Mouse (Mus musculus) neural tube, embryonic 14.5 days (tissue): ENCODE results near the gene Gm14597. TPM values are rescaled to one million over a fixed set of nuclear protein-coding genes. Genes with fewer than 3 reads are reported as not detected.
"Not testable (repeated sequence)": the region's sequence is repeated elsewhere in the genome, so short reads cannot be mapped to it uniquely, and the experiment has no call there.

Experiments
- ATAC-seq: fragments of 200-750 bp; cut with Nextera tagmentation; 2 replicates; pipeline ENCODE4 v1.8.0; 2017; ENCODE audit warnings: low read depth, mild to moderate bottlenecking, moderate TSS enrichment, moderate library complexity
- H3K27ac ChIP-seq: fragments of 300-500 bp; sonication (generic); 2 replicates; pipeline ENCODE4 v1.5.1; 2014; ENCODE audit warnings: low read depth, mild to moderate bottlenecking, control low read depth, low read length, moderate library complexity, mixed read lengths
- H3K27me3 ChIP-seq: fragments of 300-500 bp; sonication (generic); 2 replicates; pipeline ENCODE4 v1.6.1; 2014; ENCODE audit warnings: low read length; ENCODE audit not compliant: control insufficient read depth, insufficient read depth
- H3K36me3 ChIP-seq: fragments of 300-500 bp; sonication (generic); 2 replicates; pipeline ENCODE4 v1.6.1; 2014; ENCODE audit warnings: low read length, mixed read lengths; ENCODE audit not compliant: control insufficient read depth, insufficient read depth
- H3K4me1 ChIP-seq: fragments of 300-500 bp; sonication (generic); 2 replicates; pipeline ENCODE4 v1.6.1; 2014; ENCODE audit warnings: low read length; ENCODE audit not compliant: control insufficient read depth, insufficient read depth
- H3K4me2 ChIP-seq: fragments of 300-500 bp; sonication (generic); 2 replicates; pipeline ENCODE4 v1.6.1; 2014; ENCODE audit warnings: mild to moderate bottlenecking, low read depth, low read length, control low read depth
- H3K4me3 ChIP-seq: fragments of 300-500 bp; sonication (generic); 2 replicates; pipeline ENCODE4 v1.5.1; 2014; ENCODE audit warnings: low read depth, low read length, control low read depth, mixed read lengths
- H3K9ac ChIP-seq: fragments of 300-500 bp; sonication (generic); replicated peaks from 2 replicates; pipeline ENCODE4 v1.6.1; 2014; ENCODE audit warnings: low read depth, mild to moderate bottlenecking, control low read depth, low read length, mixed read lengths
- H3K9me3 ChIP-seq: fragments of 300-500 bp; sonication (generic); 2 replicates; pipeline ENCODE4 v1.6.1; 2016; ENCODE audit warnings: low read length; ENCODE audit not compliant: control insufficient read depth
- WGBS: fragments of 180-500 bp; shearing (Covaris S2); extraction: QIAGEN DNeasy Blood & Tissue Kit; methylation state at CpG from one replicate; pipeline ENCODE4 v1.1.7; 2014; 5-methylcytosine and 5-hydroxymethylcytosine counted together
- polyA plus RNA-seq: library from polyadenylated mRNA; unstranded; fragments of >200 nt; fragmentation: Nextera tagmentation; extraction: Ambion mirVana; gene quantifications from 2 replicates; pipeline ENCODE4 v1.2.1, GENCODE M21; 2014

Gm14597 gene
- polyA plus RNA-seq = 0.59 TPM in 1 of 2 replicates, not detected in the other

DNA sequence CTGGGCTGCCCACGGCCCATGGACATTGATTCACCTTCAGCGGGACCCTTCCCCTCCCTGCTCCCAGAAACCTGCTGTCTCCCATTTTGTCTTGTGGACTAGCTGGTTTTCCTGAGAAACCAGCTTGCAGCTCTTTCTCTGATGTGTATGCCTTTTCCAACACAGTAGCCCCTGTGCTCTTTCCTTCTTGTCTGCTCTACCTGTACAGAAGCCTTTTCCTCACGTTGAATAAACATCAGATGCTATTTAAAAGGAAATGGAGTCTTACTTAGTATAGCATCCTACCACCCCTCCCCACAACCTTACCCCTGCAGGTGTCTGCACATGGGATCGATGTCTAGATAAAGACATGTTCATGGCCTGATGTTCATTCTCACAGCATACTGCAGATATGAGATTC lies at the start of gene Gm14597:
Gm14597 (minus strand) TSS at position 101 of the 400 bp plus-strand sequence.
- not testable (repeated sequence) for ATAC-seq, H3K27me3 ChIP-seq, H3K36me3 ChIP-seq, H3K4me1 ChIP-seq, H3K9me3 ChIP-seq
- peak within 1 kb of the TSS; percentile 44 for H3K4me3 ChIP-seq
- H3K27ac ChIP-seq = peak within 1 kb of the TSS; percentile 70
- WGBS = 55% methylated on average over 2 of the region's 4 CpGs
- peak within 1 kb of the TSS; percentile 48 for H3K4me2 ChIP-seq
- H3K9ac ChIP-seq = peak within 1 kb of the TSS; percentile 75

DNA sequence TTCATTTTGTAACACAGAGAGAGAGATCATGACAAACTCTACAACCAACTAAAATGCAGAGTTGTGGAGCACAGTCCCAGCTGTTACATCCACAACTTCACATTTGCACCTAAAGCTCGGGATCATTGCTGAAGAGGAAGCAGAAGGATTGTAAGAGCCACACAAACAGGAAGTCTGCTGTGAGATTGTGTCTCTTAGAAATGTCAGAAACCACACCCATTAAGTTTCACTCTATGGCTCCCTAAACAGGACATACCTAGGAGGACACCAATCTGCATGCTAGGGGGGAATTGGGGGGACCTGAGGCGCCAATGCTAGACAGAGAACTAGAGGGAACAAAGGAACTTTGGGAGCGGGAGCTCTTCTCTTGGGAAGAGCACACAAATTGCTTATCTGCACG lies 44.1 kb upstream of the Gm14597 start:
- not testable (repeated sequence) for H3K9me3 ChIP-seq, ATAC-seq, H3K36me3 ChIP-seq, H3K9ac ChIP-seq, H3K4me3 ChIP-seq, H3K27ac ChIP-seq, H3K27me3 ChIP-seq, H3K4me2 ChIP-seq, H3K4me1 ChIP-seq
- 71% methylated on average over 4 of the region's 4 CpGs for WGBS

DNA sequence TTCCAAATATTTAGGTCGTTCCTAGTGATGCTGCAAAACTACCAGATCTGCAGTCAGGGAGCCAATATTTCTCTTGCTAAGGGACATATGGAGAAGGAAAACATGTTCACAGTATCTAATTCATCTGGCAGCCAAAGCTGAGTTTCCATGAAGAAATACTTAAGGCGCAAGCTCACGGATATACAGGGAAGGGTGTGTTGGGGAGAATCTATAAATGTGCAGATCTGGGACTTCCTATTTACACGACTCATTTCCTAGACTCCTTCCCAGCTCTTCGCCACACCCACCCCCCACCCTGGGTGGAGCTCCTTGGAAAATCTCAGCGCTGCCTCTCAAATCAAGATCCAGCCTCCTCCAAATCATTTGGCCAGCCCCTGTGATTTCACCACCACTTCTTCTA lies 37.1 kb upstream of the Gm14597 start:
- Histone ChIP-seq H3K4me2 (no peak overlapping the region), H3K4me1 (no peaks in the 10 kb centered on the region), H3K4me3 (no peak overlapping the region), H3K36me3 (no peaks in the 10 kb centered on the region), H3K27ac (no peak overlapping the region), H3K9me3 (no peaks in the 10 kb centered on the region), H3K9ac (no peak overlapping the region), H3K27me3 (no peaks in the 10 kb centered on the region)
- 79% methylated on average over 6 of the region's 6 CpGs for WGBS
- ATAC-seq = no peak

DNA sequence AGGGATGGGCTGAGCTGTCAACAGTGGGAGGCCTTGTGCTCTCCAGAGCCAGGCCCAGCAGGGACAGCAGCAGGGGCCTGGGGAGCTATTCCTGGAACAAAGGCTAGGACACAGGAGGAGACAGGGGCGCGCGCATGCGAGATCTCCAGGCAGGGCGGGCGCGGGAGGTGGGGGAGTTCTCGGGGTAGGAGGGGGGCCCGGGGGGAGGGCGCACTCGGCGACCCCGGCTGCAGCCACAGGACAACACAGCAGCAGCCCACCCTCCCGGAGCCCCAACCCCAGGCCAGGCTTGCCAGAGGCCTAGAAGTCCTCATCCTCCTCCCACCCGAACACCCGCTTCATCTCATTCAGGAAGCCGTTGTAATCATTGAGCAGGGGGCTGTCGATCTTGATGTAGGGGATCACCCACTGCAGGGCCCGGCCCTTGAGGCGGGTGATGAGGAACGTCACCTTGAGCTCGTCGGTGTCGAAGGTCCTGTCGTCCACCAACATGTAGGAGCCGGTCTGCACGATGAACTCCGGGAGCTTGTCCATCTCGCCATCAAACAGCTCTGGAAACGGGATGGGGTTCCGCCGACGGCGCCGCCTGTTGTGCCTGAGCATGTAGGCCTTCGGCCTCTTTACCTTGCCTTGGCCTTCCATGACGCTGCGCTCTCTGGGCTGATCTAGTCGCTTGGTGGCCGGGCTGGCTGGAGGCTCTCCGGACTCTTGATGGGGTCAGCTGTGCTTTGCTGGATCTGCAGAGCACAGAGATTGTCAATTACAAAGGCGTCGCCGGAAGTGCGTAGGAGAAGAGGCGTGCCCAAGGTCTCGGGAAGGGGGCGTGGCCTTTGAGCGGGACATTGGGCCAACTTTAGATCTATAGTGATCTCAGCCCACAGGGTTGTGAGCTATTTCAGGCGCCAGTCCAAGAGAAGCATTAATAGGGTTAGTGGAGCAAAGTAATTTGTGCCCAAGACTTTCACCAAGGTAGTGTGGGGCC lies 34.5 kb upstream of the Gm14597 start, which contains the start of gene Rtl8a:
Rtl8a (minus strand) TSS at position 703 of the 982 bp plus-strand sequence.
- WGBS = 23% methylated on average over 10 of the region's 50 CpGs
- H3K36me3 ChIP-seq, H3K27me3 ChIP-seq, H3K4me1 ChIP-seq, H3K9ac ChIP-seq, H3K9me3 ChIP-seq: not testable (repeated sequence)
- ATAC-seq = peak; percentile 96
- Histone ChIP-seq H3K4me2 (peak within 1 kb of the TSS; percentile 44), H3K27ac (peak within 1 kb of the TSS; percentile 48; the same call in 1 of the 2 replicates), H3K4me3 (peak within 1 kb of the TSS; percentile 21)

DNA sequence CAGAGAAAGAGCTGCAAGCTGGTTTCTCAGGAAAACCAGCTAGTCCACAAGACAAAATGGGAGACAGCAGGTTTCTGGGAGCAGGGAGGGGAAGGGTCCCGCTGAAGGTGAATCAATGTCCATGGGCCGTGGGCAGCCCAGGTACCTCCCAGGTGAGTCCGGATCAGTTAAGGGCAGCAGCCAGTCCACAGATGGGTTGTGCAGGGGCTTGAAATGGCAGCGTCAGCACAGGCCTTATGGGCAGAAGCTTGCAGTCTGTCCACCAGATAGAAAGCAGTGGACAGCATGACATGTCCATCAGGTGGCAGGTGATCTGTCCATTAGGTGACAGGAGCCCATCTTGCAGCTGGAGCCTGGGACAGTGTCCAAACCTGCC lies 33.8 kb upstream of the Gm14597 start:
- not testable (repeated sequence) for H3K36me3 ChIP-seq, H3K9ac ChIP-seq, H3K27me3 ChIP-seq, H3K27ac ChIP-seq, H3K4me1 ChIP-seq, H3K4me3 ChIP-seq, H3K9me3 ChIP-seq
- ATAC-seq = peak; percentile 5
- 38% methylated on average over 3 of the region's 4 CpGs for WGBS
- peak overlapping the region; percentile 35; the same call in 1 of the 2 replicates for H3K4me2 ChIP-seq

DNA sequence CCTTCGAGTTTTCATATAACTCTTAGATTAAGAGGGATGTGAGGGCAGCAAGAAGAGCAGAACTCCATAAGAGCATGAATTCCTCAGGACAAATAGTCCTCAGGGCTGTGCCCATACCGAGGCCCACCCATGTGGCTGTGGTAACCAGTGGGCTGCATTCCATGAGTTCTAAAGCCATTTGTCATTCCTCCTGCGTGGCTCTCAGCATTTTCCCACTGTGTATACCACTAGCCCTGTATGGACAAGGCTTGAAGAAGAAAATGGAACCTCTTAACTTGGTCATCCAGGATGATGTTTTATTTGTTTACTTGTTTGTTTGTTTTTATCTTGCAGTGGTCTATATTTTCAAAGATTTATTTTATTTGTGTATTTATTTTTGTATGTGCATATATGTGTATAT lies 29.3 kb upstream of the Gm14597 start:
- not testable (repeated sequence) for H3K9ac ChIP-seq, H3K4me3 ChIP-seq, ATAC-seq, H3K4me1 ChIP-seq, H3K9me3 ChIP-seq, H3K4me2 ChIP-seq, H3K36me3 ChIP-seq, H3K27ac ChIP-seq, H3K27me3 ChIP-seq
- 58% methylated on average over 3 of the region's 3 CpGs for WGBS

DNA sequence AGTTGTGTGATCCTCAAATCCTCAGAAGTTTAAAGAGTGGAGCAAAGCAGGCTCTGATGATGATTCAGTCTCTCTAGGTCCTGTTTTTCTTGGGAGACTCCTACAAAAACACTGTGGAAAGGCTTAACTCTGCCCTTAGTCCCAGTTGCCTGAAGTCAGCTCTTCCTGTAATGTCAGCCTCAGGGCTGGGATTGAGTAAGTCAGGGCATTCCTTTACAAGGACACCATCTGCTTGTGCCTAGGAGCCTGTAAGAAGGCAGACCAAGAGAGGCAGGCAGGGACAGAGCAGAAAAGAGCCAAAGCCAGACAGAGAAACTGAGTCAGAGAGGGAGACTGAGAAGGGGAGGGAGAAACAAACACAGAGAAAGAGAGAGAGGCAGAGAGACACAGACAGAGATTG lies 2.6 kb upstream of the Gm14597 start:
- not testable (repeated sequence) for H3K4me1 ChIP-seq, H3K4me3 ChIP-seq, H3K27me3 ChIP-seq, ATAC-seq, H3K27ac ChIP-seq, H3K36me3 ChIP-seq, H3K9ac ChIP-seq, H3K4me2 ChIP-seq, H3K9me3 ChIP-seq

DNA sequence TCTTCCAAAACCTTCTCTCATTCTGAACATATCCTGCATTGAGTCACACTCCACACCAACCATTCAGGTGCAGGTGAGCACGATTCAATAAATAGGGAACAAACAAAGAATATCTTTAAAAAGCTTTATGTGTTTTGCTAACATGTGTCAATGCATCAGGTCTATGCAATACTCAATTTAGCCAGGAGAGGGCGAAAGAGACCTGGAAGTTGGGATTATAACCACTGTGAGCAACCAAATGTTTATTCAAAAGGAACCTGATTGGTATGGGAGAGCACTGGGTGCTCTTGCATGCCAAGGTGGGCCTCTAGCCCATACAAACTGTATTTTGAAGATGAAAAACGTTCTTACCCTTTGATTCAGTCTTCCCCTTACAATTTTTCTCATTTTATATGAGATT lies 1.8 kb upstream of the Gm14597 start:
- no peak overlapping the region for H3K9ac ChIP-seq
- ATAC-seq = no peak
- H3K27ac ChIP-seq = no peak overlapping the region
- 4% methylated on average over 3 of the region's 3 CpGs for WGBS
- H3K4me1 ChIP-seq = no peaks in the 10 kb centered on the region
- no peaks in the 10 kb centered on the region for H3K36me3 ChIP-seq
- no peaks in the 10 kb centered on the region for H3K9me3 ChIP-seq
- no peak overlapping the region for H3K4me2 ChIP-seq
- H3K27me3 ChIP-seq = no peaks in the 10 kb centered on the region
- no peak overlapping the region for H3K4me3 ChIP-seq

DNA sequence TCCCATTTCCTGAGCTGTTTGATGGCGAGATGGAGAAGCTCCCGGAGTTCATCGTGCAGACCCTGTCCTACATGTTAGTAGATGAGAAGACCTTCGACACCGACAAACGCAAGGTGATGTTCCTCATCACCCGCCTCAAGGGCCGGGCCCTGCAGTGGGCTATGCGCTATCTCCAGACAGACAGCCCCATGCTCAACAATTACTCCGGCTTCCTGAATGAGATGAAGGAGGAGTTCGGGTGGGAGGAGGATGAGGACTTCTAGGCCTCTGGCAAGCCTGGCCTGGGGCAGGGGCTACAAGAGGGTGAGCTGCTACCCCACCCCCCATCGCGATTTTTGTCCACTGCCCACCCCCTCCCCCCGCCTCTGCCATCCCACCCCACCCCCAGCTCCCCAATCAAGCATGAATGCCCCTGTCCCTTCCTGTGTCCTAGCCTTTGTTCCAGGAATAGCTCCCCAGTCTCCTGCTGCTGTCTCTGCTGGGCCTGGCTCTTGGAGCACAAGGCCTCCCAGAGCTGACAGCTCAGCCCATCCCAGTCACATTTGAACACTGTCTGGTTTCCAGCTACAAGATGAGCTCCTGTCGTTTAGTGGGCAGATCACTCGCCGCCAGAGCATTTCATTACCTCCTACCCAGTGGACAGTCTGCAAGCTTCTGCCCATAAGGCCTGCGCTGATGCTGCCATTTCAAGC lies 511 bp downstream of the Gm14597 start:
- H3K4me2 ChIP-seq = peak overlapping the region; percentile 48
- no peaks in the 10 kb centered on the region for H3K4me1 ChIP-seq
- H3K27ac ChIP-seq = peak overlapping the region; percentile 70
- peak; percentile 55 for ATAC-seq
- H3K9ac ChIP-seq = peak overlapping the region; percentile 75
- H3K9me3 ChIP-seq = no peaks in the 10 kb centered on the region
- no peaks in the 10 kb centered on the region for H3K36me3 ChIP-seq
- WGBS = 25% methylated on average over 18 of the region's 18 CpGs
- H3K4me3 ChIP-seq = peak overlapping the region; percentile 44
- H3K27me3 ChIP-seq = no peaks in the 10 kb centered on the region
